Comparison of ENCODE assay signal across 25 mouse cellular contexts in genomic region chr14:73211477-73211876, GRCm38 (mm10). TPM values are rescaled to one million over a fixed set of nuclear protein-coding genes. Genes with fewer than 3 reads are reported as not detected.
DNase-seq lines count a peak whose midpoint lies in the region; ATAC-seq and TF ChIP-seq lines count a peak whose summit lies in the region.
"Had no signal": no experiment of that assay in that cellular context is flagged by ENCODE, and none has a peak within 500 bp of the region (broad histone marks: within the 10 kb centered on the region; RNA-seq: fewer than 3 reads in every experiment).

No protein-coding gene starts in this region.

- H3K27ac ChIP-seq in heart, embryonic 16.5 days (ENCODE audit: low read length): peak overlapping the region; percentile 10; the same call in 1 of the 2 replicates
- H3K27ac ChIP-seq in liver, embryonic 16.5 days (ENCODE audit: low read length): no peak overlapping the region
- H3K27ac ChIP-seq in liver, embryonic 12.5 days: no peak overlapping the region
- H3K27ac ChIP-seq in liver, postnatal 0 days (ENCODE audit: low read depth): peak overlapping the region; percentile 65
- H3K27ac ChIP-seq: forebrain, embryonic 10.5 days; forebrain, embryonic 13.5 days; heart, adult 2 months; hindbrain, embryonic 10.5 days; hindbrain, embryonic 13.5 days; intestine, embryonic 15.5 days had no signal

- TF ChIP-seq CTCF in liver, postnatal 0 days (IDR thresholded peaks at IDR 0.05; ENCODE audit: low read depth): no peak

- H3K4me3 ChIP-seq in heart, embryonic 16.5 days (ENCODE audit: low read length): no peak overlapping the region
- no peak overlapping the region for H3K4me3 ChIP-seq in liver, embryonic 16.5 days (ENCODE audit: low read depth, low read length)
- H3K4me3 ChIP-seq in liver, embryonic 12.5 days: no peak overlapping the region
- no peak overlapping the region for H3K4me3 ChIP-seq in liver, postnatal 0 days (ENCODE audit: low read depth, low read length)
- H3K4me3 ChIP-seq: forebrain, embryonic 10.5 days; forebrain, embryonic 13.5 days; heart, adult 2 months; hindbrain, embryonic 10.5 days; hindbrain, embryonic 13.5 days; intestine, embryonic 15.5 days had no signal

- no peaks in the 10 kb centered on the region for H3K27me3 ChIP-seq in heart, embryonic 16.5 days (ENCODE audit: control insufficient read depth, insufficient read depth, low read length)
- H3K27me3 ChIP-seq in liver, embryonic 16.5 days (ENCODE audit: control insufficient read depth, insufficient read depth, low read depth, low read length): no peaks in the 10 kb centered on the region
- H3K27me3 ChIP-seq in liver, embryonic 12.5 days (replicated peaks): no peaks in the 10 kb centered on the region
- H3K27me3 ChIP-seq in liver, postnatal 0 days (ENCODE audit: insufficient read depth, low read length): no peaks in the 10 kb centered on the region
- H3K27me3 ChIP-seq: forebrain, embryonic 13.5 days; hindbrain, embryonic 13.5 days; intestine, embryonic 15.5 days had no signal

- DNase-seq in heart, postnatal 14 days: no peak
- peak; percentile 20 for DNase-seq in liver, postnatal 0 days
- no peak for DNase-seq in spleen, postnatal 10 days (ENCODE audit: low spot score in 2 of 2)
- DNase-seq: adrenal gland, adult 2 months; adrenal gland, postnatal 14 days; cerebellum, adult 11-12 months; cerebellum, adult 8-10 months; cerebellum, postnatal 10 days; cerebellum, postnatal 36 days; gastrocnemius, postnatal 14 days; heart, adult 2 months; heart, postnatal 36 days had no signal

- H3K9ac ChIP-seq in heart, embryonic 16.5 days (ENCODE audit: low read length): no peak overlapping the region
- no peak overlapping the region for H3K9ac ChIP-seq in liver, embryonic 16.5 days (ENCODE audit: low read depth, low read length)
- no peak overlapping the region for H3K9ac ChIP-seq in liver, embryonic 12.5 days
- no peak overlapping the region for H3K9ac ChIP-seq in liver, postnatal 0 days (replicated peaks)
- H3K9ac ChIP-seq: forebrain, embryonic 13.5 days; hindbrain, embryonic 13.5 days; intestine, embryonic 15.5 days had no signal

- TF ChIP-seq EP300 in liver, postnatal 0 days (IDR thresholded peaks at IDR 0.05; ENCODE audit: low read depth): peak; percentile 57; the same call in 1 of the 2 replicates

- no peak for ATAC-seq in heart, embryonic 16.5 days (replicated peaks; ENCODE audit: extremely low read depth, insufficient read depth, low FRiP score)
- peak; percentile 89 for ATAC-seq in liver, embryonic 16.5 days (ENCODE audit: low read depth)
- no peak for ATAC-seq in liver, embryonic 12.5 days
- peak; percentile 95 for ATAC-seq in liver, postnatal 0 days
- ATAC-seq: CD4-positive, CD25-positive, alpha-beta regulatory T cell, adult 4 months; forebrain, embryonic 13.5 days; forebrain, embryonic 16.5 days; hindbrain, embryonic 16.5 days; intestine, embryonic 15.5 days had no signal

- 55% methylated on average over 5 of the region's 5 CpGs for WGBS in heart, embryonic 16.5 days
- 71% methylated on average over 5 of the region's 5 CpGs for WGBS in liver, embryonic 16.5 days (ENCODE audit: insufficient replicate concordance)
- 84% methylated on average over 5 of the region's 5 CpGs for WGBS in liver, embryonic 12.5 days (ENCODE audit: insufficient replicate concordance)
- WGBS in liver, postnatal 0 days (ENCODE audit: insufficient replicate concordance): 71% methylated on average over 5 of the region's 5 CpGs

- no peaks in the 10 kb centered on the region for H3K9me3 ChIP-seq in heart, embryonic 16.5 days (replicated peaks; ENCODE audit: control insufficient read depth, low read length)
- H3K9me3 ChIP-seq in liver, embryonic 16.5 days (replicated peaks; ENCODE audit: control insufficient read depth, low read length): no peaks in the 10 kb centered on the region
- H3K9me3 ChIP-seq in liver, embryonic 12.5 days (replicated peaks): no peaks in the 10 kb centered on the region
- H3K9me3 ChIP-seq in liver, postnatal 0 days (ENCODE audit: low read length): no peaks in the 10 kb centered on the region
- H3K9me3 ChIP-seq: forebrain, embryonic 10.5 days; forebrain, embryonic 13.5 days; hindbrain, embryonic 10.5 days; hindbrain, embryonic 13.5 days; intestine, embryonic 15.5 days had no signal

- peaks cover 7% of the 10 kb centered on the region for H3K4me1 ChIP-seq in heart, embryonic 16.5 days (ENCODE audit: control insufficient read depth, insufficient read depth, low read length)
- no peaks in the 10 kb centered on the region; the same call in 1 of the 2 replicates for H3K4me1 ChIP-seq in liver, embryonic 16.5 days (ENCODE audit: control insufficient read depth, low read depth, low read length)
- peaks cover 3% of the 10 kb centered on the region for H3K4me1 ChIP-seq in liver, embryonic 12.5 days
- H3K4me1 ChIP-seq in liver, postnatal 0 days (ENCODE audit: insufficient read depth): no peaks in the 10 kb centered on the region
- H3K4me1 ChIP-seq: forebrain, embryonic 10.5 days; forebrain, embryonic 13.5 days; hindbrain, embryonic 10.5 days; hindbrain, embryonic 13.5 days; intestine, embryonic 15.5 days had no signal

- H3K4me2 ChIP-seq in heart, embryonic 16.5 days (ENCODE audit: low read depth, low read length): no peak overlapping the region
- H3K4me2 ChIP-seq in liver, embryonic 16.5 days (ENCODE audit: low read depth, low read length): no peak overlapping the region
- H3K4me2 ChIP-seq in liver, embryonic 12.5 days: no peak overlapping the region
- H3K4me2 ChIP-seq in liver, postnatal 0 days (ENCODE audit: low read depth, low read length): no peak overlapping the region
- H3K4me2 ChIP-seq: forebrain, embryonic 13.5 days; heart, embryonic 11.5 days; hindbrain, embryonic 13.5 days; intestine, embryonic 15.5 days had no signal

- H3K36me3 ChIP-seq in heart, embryonic 16.5 days (ENCODE audit: control insufficient read depth, insufficient read depth): peaks cover 3% of the 10 kb centered on the region; the same call in 1 of the 2 replicates
- H3K36me3 ChIP-seq in liver, embryonic 16.5 days (ENCODE audit: control insufficient read depth, insufficient read depth): peaks cover 8% of the 10 kb centered on the region
- peaks cover 60% of the 10 kb centered on the region for H3K36me3 ChIP-seq in liver, embryonic 12.5 days
- H3K36me3 ChIP-seq in liver, postnatal 0 days (replicated peaks; ENCODE audit: insufficient read depth, low read length): peaks cover 25% of the 10 kb centered on the region
- H3K36me3 ChIP-seq: intestine, embryonic 15.5 days had no signal

- intact Hi-C loops in heart, postnatal 14 days (cut with DNase I): no loop called here

RNA-seq across cellular contexts. Expression of gene Lpar6, which starts 26.2 kb away (rescaled TPM):
- 7.5 and 9.4 TPM in 2 replicates for polyA plus RNA-seq in heart, embryonic 16.5 days (2015; fragmentation: Nextera tagmentation; extraction: Ambion mirVana)
- total RNA-seq in heart, postnatal 14 days (2021): 1 to 10 TPM; 4.0 TPM
- 5.9 TPM in 2 replicates for polyA plus RNA-seq in liver, embryonic 16.5 days (2015; fragmentation: Nextera tagmentation; extraction: Ambion mirVana)
- 5.5 TPM in 2 replicates for polyA plus RNA-seq in liver, embryonic 12.5 days (2016; fragmentation: Nextera tagmentation; extraction: Ambion mirVana)
- 12.2 and 12.9 TPM in 2 replicates for polyA plus RNA-seq in liver, postnatal 0 days (2015; fragmentation: Nextera tagmentation; extraction: Ambion mirVana)
- total RNA-seq: MEL had no signal

Comparison
In these comparisons a context has a peak if more than half of its experiments do, and no peak if none do; other contexts are left out.
1. ATAC-seq: peak in liver, embryonic 16.5 days (single experiment) and liver, postnatal 0 days (single experiment); none in heart, embryonic 16.5 days (single experiment) and liver, embryonic 12.5 days (single experiment).
2. H3K27ac ChIP-seq: peak in heart, embryonic 16.5 days (single experiment) and liver, postnatal 0 days (single experiment); none in liver, embryonic 16.5 days (single experiment) and liver, embryonic 12.5 days (single experiment).